Mouse (Mus musculus) lung, adult 2 months (tissue): Measurements from ENCODE around the gene Hsph1.

Experiments
- CTCF ChIP-seq: fragments of 200-500 bp; IDR thresholded peaks from 2 replicates; pipeline ENCODE4 v1.5.1; 2011; ENCODE audit warnings: mild to moderate bottlenecking, low read length, control low read depth; ENCODE audit not compliant: insufficient read depth
- POLR2A ChIP-seq: fragments of 200-500 bp; IDR thresholded peaks from 2 replicates; pipeline ENCODE4 v1.6.1; 2011; ENCODE audit warnings: low read depth, mild to moderate bottlenecking, control low read depth, low read length, borderline replicate concordance; ENCODE audit errors: extremely low read depth

DNA sequence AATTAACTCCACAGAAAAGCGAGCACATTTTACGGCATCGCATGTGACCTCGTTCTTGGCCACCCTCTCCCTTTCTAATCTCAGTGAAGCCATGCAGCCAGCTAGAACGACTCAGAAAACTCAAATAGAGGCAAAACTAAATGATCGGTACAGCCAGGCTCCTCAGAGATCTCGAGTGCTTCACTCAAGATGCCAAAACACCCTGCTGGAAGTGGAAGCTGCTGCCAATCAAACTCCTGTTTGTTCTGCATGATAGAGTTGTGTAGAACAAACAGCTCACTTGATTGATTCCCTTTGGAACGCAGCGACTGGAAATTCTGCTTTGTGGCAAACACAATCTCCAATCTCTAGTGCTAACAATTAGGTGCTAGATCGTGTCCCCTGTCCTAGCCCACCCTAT is 59.2 kb downstream of the Hsph1 start:
- TF ChIP-seq POLR2A (no peak), CTCF (no peak)
